Mouse (Mus musculus): ENCODE data around the gene Gm7271. TPM values are rescaled to one million over a fixed set of nuclear protein-coding genes. Genes with fewer than 3 reads are reported as not detected.

Gm7271 gene
- polyA plus RNA-seq (2014; fragmentation: Illumina TruSeq; extraction: RNeasy Lipid Tissue Mini Kit (QIAGEN cat#74804); ENCODE audit: low read depth, low replicate concordance): not detected

DNA sequence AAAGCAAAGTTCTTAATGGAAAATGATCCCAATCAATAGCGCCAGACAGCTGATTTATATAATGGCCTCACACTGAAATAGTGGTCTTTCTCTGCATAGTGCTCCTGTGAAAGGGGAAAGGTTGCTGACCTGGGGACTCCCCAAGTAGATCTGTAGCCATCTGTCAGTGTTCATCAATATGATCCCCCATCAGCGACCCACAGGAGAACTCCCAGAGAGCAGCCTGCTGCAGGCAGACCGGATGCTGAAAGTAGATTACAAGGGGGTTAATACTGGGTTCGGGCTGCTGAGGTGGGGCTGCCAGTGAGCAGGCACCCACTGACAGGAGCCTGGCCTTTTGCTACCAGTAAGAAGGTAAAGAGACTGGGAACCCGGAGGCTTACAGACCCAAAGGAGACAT, at the start of gene Gm7271:
Gm7271 (plus strand) TSS at position 230 of the 400 bp plus-strand sequence.

DNA sequence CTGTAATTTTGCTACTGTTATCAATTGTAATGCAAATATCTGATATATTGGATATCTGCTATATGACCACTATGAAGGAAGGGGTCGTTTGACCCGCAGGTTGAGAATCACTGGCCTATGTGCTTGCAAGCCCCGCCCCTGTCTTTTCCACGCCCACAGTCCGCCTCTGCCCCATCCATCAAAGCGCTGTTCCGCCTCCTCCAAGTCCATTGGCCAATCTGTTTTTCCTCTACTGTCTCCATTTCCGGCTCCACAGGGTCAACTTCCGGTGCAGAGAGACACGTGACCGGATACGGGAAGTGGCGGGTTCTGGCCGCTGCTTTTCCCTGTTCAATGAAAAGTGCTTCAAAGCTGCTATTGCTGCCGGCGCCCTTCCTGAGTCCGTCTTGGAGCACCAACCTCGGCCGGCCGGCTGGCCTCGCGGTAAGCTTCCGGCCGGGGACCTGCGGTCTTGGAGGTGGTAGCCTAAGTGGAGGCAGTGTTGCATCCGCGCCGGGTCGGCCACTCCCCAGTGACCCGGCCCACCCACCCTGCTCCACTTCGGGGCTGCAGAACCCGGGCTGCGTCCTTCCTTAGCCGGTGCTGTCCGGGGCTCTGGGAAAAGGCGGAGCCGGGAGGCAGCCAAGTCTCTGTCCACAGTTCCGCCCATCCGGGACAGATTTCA, 45.3 kb downstream of the Gm7271 start, which contains the start of gene Exoc1:
Exoc1 (plus strand) TSS at position 272 of the 664 bp plus-strand sequence.

Other genes starting within 250 kb of the Gm7271 start
- 35.8 TPM for gene Clock, start 179.2 kb upstream of the Gm7271 start, polyA plus RNA-seq (2014; fragmentation: Illumina TruSeq; extraction: RNeasy Lipid Tissue Mini Kit (QIAGEN cat#74804); ENCODE audit: low read depth, low replicate concordance)
- gene Pdcl2, start 152.9 kb upstream of the Gm7271 start, polyA plus RNA-seq (2014; fragmentation: Illumina TruSeq; extraction: RNeasy Lipid Tissue Mini Kit (QIAGEN cat#74804); ENCODE audit: low read depth, low replicate concordance): not detected
- gene Nmu, start 120.3 kb upstream of the Gm7271 start, polyA plus RNA-seq (2014; fragmentation: Illumina TruSeq; extraction: RNeasy Lipid Tissue Mini Kit (QIAGEN cat#74804); ENCODE audit: low read depth, low replicate concordance): not detected
- gene Exoc1, start 45.3 kb downstream of the Gm7271 start, polyA plus RNA-seq (2014; fragmentation: Illumina TruSeq; extraction: RNeasy Lipid Tissue Mini Kit (QIAGEN cat#74804); ENCODE audit: low read depth, low replicate concordance): 22.5 TPM
- 3.4 TPM for gene Cep135, start 104.7 kb downstream of the Gm7271 start, polyA plus RNA-seq (2014; fragmentation: Illumina TruSeq; extraction: RNeasy Lipid Tissue Mini Kit (QIAGEN cat#74804); ENCODE audit: low read depth, low replicate concordance)
- gene C530008M17Rik, start 172.5 kb downstream of the Gm7271 start, polyA plus RNA-seq (2014; fragmentation: Illumina TruSeq; extraction: RNeasy Lipid Tissue Mini Kit (QIAGEN cat#74804); ENCODE audit: low read depth, low replicate concordance): not detected

Data from liver, adult 10 weeks (tissue).